Mouse (Mus musculus) forebrain, embryonic 13.5 days (tissue): ENCODE measurements around the gene Tns3. TPM values are rescaled to one million over a fixed set of nuclear protein-coding genes. Genes with fewer than 3 reads are reported as not detected.

Experiments
- ATAC-seq: fragments of 200-750 bp; cut with Nextera tagmentation; 2 replicates; pipeline ENCODE4 v1.8.0; 2017
- H3K27ac ChIP-seq: fragments of 300-500 bp; sonication (generic); 2 replicates; pipeline ENCODE4 v1.5.1; 2015; ENCODE audit warnings: inconsistent platforms, mild to moderate bottlenecking, moderate library complexity
- H3K27me3 ChIP-seq: fragments of 300-500 bp; sonication (generic); 2 replicates; pipeline ENCODE4 v1.6.1; 2015; ENCODE audit warnings: mild to moderate bottlenecking, inconsistent platforms
- H3K36me3 ChIP-seq: fragments of 300-500 bp; sonication (generic); 2 replicates; pipeline ENCODE4 v1.6.1; 2015; ENCODE audit warnings: mild to moderate bottlenecking, inconsistent platforms; ENCODE audit not compliant: poor library complexity, severe bottlenecking
- H3K4me1 ChIP-seq: fragments of 300-500 bp; sonication (generic); 2 replicates; pipeline ENCODE4 v1.6.1; 2015; ENCODE audit warnings: inconsistent platforms
- H3K4me2 ChIP-seq: fragments of 300-500 bp; sonication (generic); 2 replicates; pipeline ENCODE4 v1.6.1; 2015; ENCODE audit warnings: inconsistent platforms, mild to moderate bottlenecking, moderate library complexity
- H3K4me3 ChIP-seq: fragments of 300-500 bp; sonication (generic); 2 replicates; pipeline ENCODE4 v1.5.1; 2015; ENCODE audit warnings: mild to moderate bottlenecking, inconsistent platforms
- H3K9ac ChIP-seq: fragments of 300-500 bp; sonication (generic); 2 replicates; pipeline ENCODE4 v1.6.1; 2015; ENCODE audit warnings: mild to moderate bottlenecking, inconsistent platforms
- H3K9me3 ChIP-seq: fragments of 300-500 bp; sonication (generic); replicated peaks from 2 replicates; pipeline ENCODE4 v1.6.1; 2016; ENCODE audit warnings: inconsistent platforms
- WGBS: fragments of 180-500 bp; shearing (Covaris S2); methylation state at CpG from one replicate; pipeline ENCODE4 v1.1.7; 2015; 5-methylcytosine and 5-hydroxymethylcytosine counted together
- polyA plus RNA-seq: library from polyadenylated mRNA; unstranded; fragments of >200 nt; fragmentation: Nextera tagmentation; extraction: Ambion mirVana; gene quantifications from 2 replicates; pipeline ENCODE4 v1.2.1, GENCODE M21; 2015

The Tns3 gene
- polyA plus RNA-seq, 1 experiment from 2014 or later, result 6.6 TPM

- 93% methylated on average over 5 of the region's 5 CpGs for WGBS
- no peak overlapping the region for H3K4me2 ChIP-seq
- no peak for ATAC-seq
- no peaks in the 10 kb centered on the region for H3K36me3 ChIP-seq
- H3K4me1 ChIP-seq, result peaks cover 14% of the 10 kb centered on the region
- H3K9me3 ChIP-seq, result no peaks in the 10 kb centered on the region
- no peak overlapping the region for H3K4me3 ChIP-seq
- H3K27ac ChIP-seq, result no peak overlapping the region
- no peak overlapping the region for H3K9ac ChIP-seq
- H3K27me3 ChIP-seq, result no peaks in the 10 kb centered on the region
Measured at GRCm38 (mm10) chr11:8679221-8679620, 14.9 kb upstream of the Tns3 start.

- WGBS, result 93% methylated on average over 12 of the region's 12 CpGs
- Histone ChIP-seq H3K4me1 (peaks cover 14% of the 10 kb centered on the region), H3K4me3 (no peak overlapping the region)
Measured at GRCm38 (mm10) chr11:8678260-8678995, 14.1 kb upstream of the Tns3 start.

GRCm38 (mm10) chr11:8675701-8676474 is 11.6 kb upstream of the Tns3 start:
- ATAC-seq, result no peak
- H3K9ac ChIP-seq, result no peak overlapping the region
- no peaks in the 10 kb centered on the region for H3K27me3 ChIP-seq
- H3K4me1 ChIP-seq, result peaks cover 3% of the 10 kb centered on the region
- 85% methylated on average over 6 of the region's 6 CpGs for WGBS
- H3K27ac ChIP-seq, result no peak overlapping the region
- H3K36me3 ChIP-seq, result no peaks in the 10 kb centered on the region
- no peak overlapping the region for H3K4me2 ChIP-seq
- no peak overlapping the region for H3K4me3 ChIP-seq
- H3K9me3 ChIP-seq, result no peaks in the 10 kb centered on the region

More at GRCm38 (mm10) chr11:8678260-8678995, 14.1 kb upstream of the Tns3 start:
- no peak overlapping the region for H3K9ac ChIP-seq
- H3K9me3 ChIP-seq, result no peaks in the 10 kb centered on the region
- H3K36me3 ChIP-seq, result no peaks in the 10 kb centered on the region
- no peak overlapping the region for H3K4me2 ChIP-seq
- no peak overlapping the region for H3K27ac ChIP-seq
- ATAC-seq, result no peak
- H3K27me3 ChIP-seq, result no peaks in the 10 kb centered on the region

- no peaks in the 10 kb centered on the region for H3K9me3 ChIP-seq
- no peaks in the 10 kb centered on the region for H3K4me1 ChIP-seq
- no peaks in the 10 kb centered on the region for H3K27me3 ChIP-seq
- no peak overlapping the region for H3K9ac ChIP-seq
- no peak overlapping the region for H3K4me2 ChIP-seq
- no peaks in the 10 kb centered on the region for H3K36me3 ChIP-seq
- no peak overlapping the region for H3K4me3 ChIP-seq
- no peak for ATAC-seq
- no peak overlapping the region for H3K27ac ChIP-seq
- WGBS, result 85% methylated on average over 3 of the region's 3 CpGs
Measured at GRCm38 (mm10) chr11:8674549-8675149, 10.3 kb upstream of the Tns3 start.

GRCm38 (mm10) chr11:8671698-8672097 is 7.4 kb upstream of the Tns3 start:
- no peak overlapping the region for H3K4me3 ChIP-seq
- no peak overlapping the region for H3K4me2 ChIP-seq
- no peak overlapping the region for H3K27ac ChIP-seq
- no peaks in the 10 kb centered on the region for H3K4me1 ChIP-seq
- H3K27me3 ChIP-seq, result no peaks in the 10 kb centered on the region
- H3K9me3 ChIP-seq, result no peaks in the 10 kb centered on the region
- H3K9ac ChIP-seq, result no peak overlapping the region
- no peaks in the 10 kb centered on the region for H3K36me3 ChIP-seq
- 88% methylated on average over 4 of the region's 4 CpGs for WGBS
- ATAC-seq, result no peak

GRCm38 (mm10) chr11:8669138-8669537 is 4.8 kb upstream of the Tns3 start:
- WGBS, result 93% methylated on average over 2 of the region's 2 CpGs
- Histone ChIP-seq H3K9me3 (no peaks in the 10 kb centered on the region), H3K4me1 (peaks cover 5% of the 10 kb centered on the region; the same call in 1 of the 2 replicates), H3K9ac (no peak overlapping the region), H3K27me3 (peaks cover 15% of the 10 kb centered on the region), H3K4me3 (no peak overlapping the region), H3K36me3 (no peaks in the 10 kb centered on the region), H3K27ac (no peak overlapping the region), H3K4me2 (no peak overlapping the region)
- no peak for ATAC-seq

- Histone ChIP-seq H3K36me3 (no peaks in the 10 kb centered on the region), H3K9ac (peak overlapping the region; percentile 79), H3K27ac (no peak overlapping the region), H3K9me3 (no peaks in the 10 kb centered on the region), H3K27me3 (peaks cover 15% of the 10 kb centered on the region), H3K4me3 (peak overlapping the region; percentile 59), H3K4me1 (peaks cover 22% of the 10 kb centered on the region; the same call in 1 of the 2 replicates), H3K4me2 (peak overlapping the region; percentile 83)
- ATAC-seq, result no peak
- WGBS, result 45% methylated on average over 5 of the region's 5 CpGs
Measured at GRCm38 (mm10) chr11:8664797-8665196, 462 bp upstream of the Tns3 start.

GRCm38 (mm10) chr11:8663444-8664392 is 617 bp downstream of the Tns3 start:
- no peaks in the 10 kb centered on the region for H3K9me3 ChIP-seq
- peaks cover 28% of the 10 kb centered on the region; the same call in 1 of the 2 replicates for H3K4me1 ChIP-seq
- peak overlapping the region; percentile 79 for H3K9ac ChIP-seq
- peak overlapping the region; percentile 59 for H3K4me3 ChIP-seq
- no peaks in the 10 kb centered on the region for H3K36me3 ChIP-seq
- H3K4me2 ChIP-seq, result peak overlapping the region; percentile 83
- under 1% methylated on average over 50 of the region's 52 CpGs for WGBS
- H3K27me3 ChIP-seq, result peaks cover 15% of the 10 kb centered on the region
- H3K27ac ChIP-seq, result peak overlapping the region; percentile 57
- peak; percentile 77 for ATAC-seq

- peak overlapping the region; percentile 59 for H3K4me3 ChIP-seq
- ATAC-seq, result no peak
- 0 out of 2 replicates have a peak overlapping the region, but pooled peaks have one; percentile 79 for H3K9ac ChIP-seq
- peak overlapping the region; percentile 83 for H3K4me2 ChIP-seq
- H3K9me3 ChIP-seq, result no peaks in the 10 kb centered on the region
- peaks cover 15% of the 10 kb centered on the region for H3K27me3 ChIP-seq
- no peaks in the 10 kb centered on the region for H3K36me3 ChIP-seq
- H3K4me1 ChIP-seq, result peaks cover 29% of the 10 kb centered on the region; the same call in 1 of the 2 replicates
- H3K27ac ChIP-seq, result no peak overlapping the region
- WGBS, result 27% methylated on average over 4 of the region's 4 CpGs
Measured at GRCm38 (mm10) chr11:8662706-8663429, 1.5 kb downstream of the Tns3 start.

- peaks cover 11% of the 10 kb centered on the region for H3K27me3 ChIP-seq
Measured at GRCm38 (mm10) chr11:8660951-8661350, 3.4 kb downstream of the Tns3 start.

GRCm38 (mm10) chr11:8659851-8660250 is 4.5 kb downstream of the Tns3 start:
- H3K36me3 ChIP-seq, result no peaks in the 10 kb centered on the region
- H3K27me3 ChIP-seq, result 0 out of 2 replicates have a peak, but pooled peaks cover 3% of the 10 kb centered on the region
- H3K4me1 ChIP-seq, result peaks cover 33% of the 10 kb centered on the region
- WGBS, result 74% methylated on average over 9 of the region's 9 CpGs
- H3K27ac ChIP-seq, result no peak overlapping the region
- ATAC-seq, result no peak
- no peak overlapping the region for H3K4me2 ChIP-seq
- no peak overlapping the region for H3K9ac ChIP-seq
- H3K4me3 ChIP-seq, result no peak overlapping the region
- H3K9me3 ChIP-seq, result no peaks in the 10 kb centered on the region

More at GRCm38 (mm10) chr11:8660951-8661350, 3.4 kb downstream of the Tns3 start:
- Histone ChIP-seq H3K9me3 (no peaks in the 10 kb centered on the region), H3K9ac (no peak overlapping the region), H3K27ac (no peak overlapping the region), H3K4me1 (peaks cover 33% of the 10 kb centered on the region), H3K4me2 (no peak overlapping the region), H3K36me3 (no peaks in the 10 kb centered on the region), H3K4me3 (no peak overlapping the region)
- no peak for ATAC-seq
- WGBS, result 87% methylated on average over 4 of the region's 4 CpGs
